Mouse (Mus musculus): Measurements from ENCODE around the gene Hmg20a. TPM values are rescaled to one million over a fixed set of nuclear protein-coding genes. Genes with fewer than 3 reads are reported as not detected.

Hmg20a gene
- polyA plus RNA-seq, 1 experiment from 2014 or later: 95.7 TPM

DNA sequence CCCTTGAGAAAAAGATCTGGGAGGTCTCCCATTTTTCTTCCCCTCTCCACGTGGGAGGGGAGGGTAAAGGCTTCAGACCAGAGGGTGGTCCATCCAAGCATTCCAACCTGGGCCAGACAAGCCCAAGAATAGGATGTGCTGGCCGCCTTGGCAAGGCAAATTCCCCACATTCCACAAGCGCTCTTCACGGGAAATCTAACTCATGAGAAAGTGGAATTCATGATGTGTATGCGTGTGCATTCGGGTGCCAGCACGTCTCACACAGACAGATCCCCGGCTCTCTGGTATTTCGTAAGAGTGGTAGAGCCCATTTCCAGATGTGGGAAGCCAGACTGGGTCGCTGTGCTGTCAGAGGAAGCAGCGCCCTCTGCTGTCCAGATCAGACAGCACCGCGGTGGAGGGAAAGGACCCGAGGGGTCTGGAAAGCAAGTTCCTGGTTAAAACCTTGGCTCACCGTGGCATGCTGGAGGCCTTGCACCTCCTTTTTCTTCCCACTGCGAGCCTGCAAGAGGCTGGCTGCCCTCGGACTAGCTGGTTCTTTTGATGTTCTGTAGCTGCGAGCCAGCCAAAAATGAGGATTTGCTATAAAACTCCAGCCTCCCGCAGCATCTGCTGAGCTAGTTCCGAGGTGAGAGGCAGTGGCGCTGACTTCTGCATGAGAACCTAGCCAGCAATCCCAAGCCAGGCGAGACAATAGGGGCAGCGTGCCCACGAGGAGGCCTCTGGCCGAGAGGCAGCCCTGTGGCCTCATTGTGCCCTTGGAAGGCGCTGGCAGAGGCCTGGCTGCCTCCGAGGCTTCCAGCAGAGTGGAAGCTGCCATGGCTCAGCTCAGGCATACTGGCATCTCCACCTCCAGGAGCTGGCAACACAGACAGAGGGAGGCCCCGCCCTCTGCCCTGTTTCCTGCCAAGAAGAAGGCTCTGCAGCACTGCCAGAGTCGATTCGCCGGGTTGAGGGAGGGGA lies 87.7 kb downstream of the Hmg20a start:
- WGBS: 1% methylated on average over 31 of the region's 31 CpGs
- Histone ChIP-seq H3K27me3 (ENCODE audit: control insufficient read depth, insufficient read depth, low read depth, low read length) (no peaks in the 10 kb centered on the region), H3K4me3 (ENCODE audit: low read depth, low read length) (peak overlapping the region; percentile 32), H3K4me1 (ENCODE audit: control insufficient read depth, insufficient read depth, low read length) (peaks cover 32% of the 10 kb centered on the region), H3K9ac (ENCODE audit: low read depth, low read length) (peak overlapping the region; percentile 69), H3K36me3 (ENCODE audit: control insufficient read depth, insufficient read depth, low read length) (no peaks in the 10 kb centered on the region), H3K27ac (ENCODE audit: low read length) (peak overlapping the region; percentile 95), H3K9me3 (replicated peaks; ENCODE audit: control insufficient read depth, low read length, poor library complexity, severe bottlenecking) (no peaks in the 10 kb centered on the region), H3K4me2 (ENCODE audit: low read length) (peak overlapping the region; percentile 56)
- ATAC-seq: peak; percentile 89

DNA sequence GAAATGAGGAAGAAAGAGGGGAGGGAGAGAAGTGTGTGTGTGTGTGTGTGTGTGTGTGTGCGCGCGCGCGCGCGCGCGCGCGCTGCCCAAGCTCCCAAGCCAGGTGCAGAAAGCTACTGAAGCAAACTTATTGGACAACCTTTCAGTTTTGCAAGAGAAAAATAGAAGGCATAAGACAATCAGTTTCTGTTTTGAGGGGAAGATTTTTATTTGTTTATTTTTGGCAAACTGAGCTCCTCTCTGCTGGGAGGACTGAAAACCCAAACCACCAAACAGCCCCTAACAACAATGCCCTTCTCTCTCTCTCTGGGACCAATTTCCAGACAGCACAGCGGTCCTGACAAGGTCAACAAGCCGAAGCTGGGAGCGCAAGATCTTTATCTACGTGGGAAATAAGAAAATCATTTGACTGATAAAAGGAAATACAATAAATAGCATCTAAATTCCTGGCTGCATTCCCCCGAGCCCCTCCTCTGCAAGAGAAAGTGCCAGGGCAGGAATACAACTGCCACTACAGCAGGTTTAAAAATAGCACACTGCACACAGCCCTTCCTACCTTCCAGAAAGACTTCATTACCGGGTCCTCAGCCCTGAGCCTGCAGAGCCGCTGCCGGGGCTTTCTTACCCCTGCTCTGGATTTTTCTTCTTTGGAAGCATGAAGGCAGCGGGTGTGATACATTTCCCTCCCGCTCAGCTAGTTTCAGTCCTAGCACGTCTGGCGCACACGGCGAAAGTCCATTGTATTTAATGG lies 88.7 kb downstream of the Hmg20a start:
- 4% methylated on average over 21 of the region's 25 CpGs for WGBS
- Histone ChIP-seq H3K36me3 (ENCODE audit: control insufficient read depth, insufficient read depth, low read length) (no peaks in the 10 kb centered on the region), H3K27me3 (ENCODE audit: control insufficient read depth, insufficient read depth, low read depth, low read length) (no peaks in the 10 kb centered on the region), H3K4me2 (ENCODE audit: low read length) (peak overlapping the region; percentile 56), H3K9ac (ENCODE audit: low read depth, low read length) (peak overlapping the region; percentile 69), H3K9me3 (replicated peaks; ENCODE audit: control insufficient read depth, low read length, poor library complexity, severe bottlenecking) (no peaks in the 10 kb centered on the region), H3K27ac (ENCODE audit: low read length) (peak overlapping the region; percentile 95), H3K4me1 (ENCODE audit: control insufficient read depth, insufficient read depth, low read length) (peaks cover 32% of the 10 kb centered on the region), H3K4me3 (ENCODE audit: low read depth, low read length) (peak overlapping the region; percentile 32)
- ATAC-seq: no peak

GRCm38 (mm10) chr9:56507682-56508061 lies 89.3 kb downstream of the Hmg20a start:
- H3K27me3 ChIP-seq (ENCODE audit: control insufficient read depth, insufficient read depth, low read depth, low read length): no peaks in the 10 kb centered on the region
- 51% methylated on average over 4 of the region's 4 CpGs for WGBS
- peaks cover 27% of the 10 kb centered on the region for H3K4me1 ChIP-seq (ENCODE audit: control insufficient read depth, insufficient read depth, low read length)
- no peaks in the 10 kb centered on the region for H3K9me3 ChIP-seq (replicated peaks; ENCODE audit: control insufficient read depth, low read length, poor library complexity, severe bottlenecking)
- H3K4me3 ChIP-seq (ENCODE audit: low read depth, low read length): no peak overlapping the region; the same call in 1 of the 2 replicates
- peak overlapping the region; percentile 56 for H3K4me2 ChIP-seq (ENCODE audit: low read length)
- H3K27ac ChIP-seq (ENCODE audit: low read length): peak overlapping the region; percentile 95
- no peaks in the 10 kb centered on the region for H3K36me3 ChIP-seq (ENCODE audit: control insufficient read depth, insufficient read depth, low read length)
- H3K9ac ChIP-seq (ENCODE audit: low read depth, low read length): peak overlapping the region; percentile 8; the same call in 1 of the 2 replicates
- ATAC-seq: no peak

DNA sequence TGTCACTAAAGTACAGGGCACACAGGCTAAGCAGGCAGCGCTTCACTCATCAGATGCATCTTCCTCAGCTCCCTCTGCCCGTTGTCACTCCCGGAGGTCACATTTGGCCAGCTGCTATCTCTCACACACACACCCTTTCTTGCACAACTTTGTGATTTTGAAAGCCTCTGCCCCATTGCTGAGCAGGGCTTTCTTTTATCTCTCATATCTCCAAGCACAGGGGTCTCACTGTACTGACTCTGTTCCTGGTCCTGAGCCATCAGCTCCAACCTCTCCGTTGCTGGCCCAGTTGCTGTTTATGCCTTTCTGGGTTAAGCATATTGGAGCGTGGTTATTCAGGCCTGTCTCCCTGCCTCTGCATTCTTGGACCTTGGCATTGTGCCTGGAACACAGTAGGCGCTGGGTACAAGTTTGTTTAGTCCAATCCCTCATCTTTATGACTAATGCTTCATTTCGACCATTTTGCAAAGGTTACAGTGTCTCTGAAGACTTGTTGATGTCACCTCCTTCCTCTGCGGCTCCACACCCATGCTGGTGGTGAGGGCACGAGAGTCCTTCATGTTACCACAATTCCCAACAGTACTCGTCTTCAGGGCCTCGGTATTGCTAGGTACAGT lies 90.5 kb downstream of the Hmg20a start:
- no peak overlapping the region for H3K27ac ChIP-seq (ENCODE audit: low read length)
- no peaks in the 10 kb centered on the region for H3K36me3 ChIP-seq (ENCODE audit: control insufficient read depth, insufficient read depth, low read length)
- no peak overlapping the region for H3K4me2 ChIP-seq (ENCODE audit: low read length)
- no peak overlapping the region for H3K9ac ChIP-seq (ENCODE audit: low read depth, low read length)
- H3K9me3 ChIP-seq (replicated peaks; ENCODE audit: control insufficient read depth, low read length, poor library complexity, severe bottlenecking): no peaks in the 10 kb centered on the region
- peaks cover 22% of the 10 kb centered on the region for H3K4me1 ChIP-seq (ENCODE audit: control insufficient read depth, insufficient read depth, low read length)
- no peaks in the 10 kb centered on the region for H3K27me3 ChIP-seq (ENCODE audit: control insufficient read depth, insufficient read depth, low read depth, low read length)
- WGBS: 77% methylated on average over 11 of the region's 11 CpGs
- H3K4me3 ChIP-seq (ENCODE audit: low read depth, low read length): no peak overlapping the region
- ATAC-seq: no peak

- H3K36me3 ChIP-seq (ENCODE audit: control insufficient read depth, insufficient read depth, low read length): no peaks in the 10 kb centered on the region
- H3K9ac ChIP-seq (ENCODE audit: low read depth, low read length): no peak overlapping the region
- ATAC-seq: no peak
- no peaks in the 10 kb centered on the region for H3K9me3 ChIP-seq (replicated peaks; ENCODE audit: control insufficient read depth, low read length, poor library complexity, severe bottlenecking)
- no peak overlapping the region for H3K4me2 ChIP-seq (ENCODE audit: low read length)
- H3K27ac ChIP-seq (ENCODE audit: low read length): no peak overlapping the region
- no peaks in the 10 kb centered on the region for H3K27me3 ChIP-seq (ENCODE audit: control insufficient read depth, insufficient read depth, low read depth, low read length)
- 92% methylated on average over 2 of the region's 2 CpGs for WGBS
- no peak overlapping the region for H3K4me3 ChIP-seq (ENCODE audit: low read depth, low read length)
- peaks cover 17% of the 10 kb centered on the region for H3K4me1 ChIP-seq (ENCODE audit: control insufficient read depth, insufficient read depth, low read length)
These were observed 91.9 kb downstream of the Hmg20a start for GRCm38 (mm10) chr9:56510281-56510680.

- Histone ChIP-seq H3K4me2 (ENCODE audit: low read length) (no peak overlapping the region), H3K4me1 (ENCODE audit: control insufficient read depth, insufficient read depth, low read length) (peaks cover 9% of the 10 kb centered on the region), H3K9ac (ENCODE audit: low read depth, low read length) (no peak overlapping the region), H3K9me3 (replicated peaks; ENCODE audit: control insufficient read depth, low read length, poor library complexity, severe bottlenecking) (no peaks in the 10 kb centered on the region), H3K27ac (ENCODE audit: low read length) (no peak overlapping the region), H3K27me3 (ENCODE audit: control insufficient read depth, insufficient read depth, low read depth, low read length) (no peaks in the 10 kb centered on the region), H3K4me3 (ENCODE audit: low read depth, low read length) (no peak overlapping the region), H3K36me3 (ENCODE audit: control insufficient read depth, insufficient read depth, low read length) (no peaks in the 10 kb centered on the region)
- no peak for ATAC-seq
- 89% methylated on average over 4 of the region's 4 CpGs for WGBS
These were observed 94.1 kb downstream of the Hmg20a start for GRCm38 (mm10) chr9:56512486-56512885.

- Histone ChIP-seq H3K4me2 (ENCODE audit: low read length) (no peak overlapping the region), H3K36me3 (ENCODE audit: control insufficient read depth, insufficient read depth, low read length) (no peaks in the 10 kb centered on the region), H3K27me3 (ENCODE audit: control insufficient read depth, insufficient read depth, low read depth, low read length) (no peaks in the 10 kb centered on the region), H3K4me1 (ENCODE audit: control insufficient read depth, insufficient read depth, low read length) (peaks cover 4% of the 10 kb centered on the region; the same call in 1 of the 2 replicates), H3K27ac (ENCODE audit: low read length) (no peak overlapping the region), H3K9me3 (replicated peaks; ENCODE audit: control insufficient read depth, low read length, poor library complexity, severe bottlenecking) (no peaks in the 10 kb centered on the region), H3K9ac (ENCODE audit: low read depth, low read length) (no peak overlapping the region), H3K4me3 (ENCODE audit: low read depth, low read length) (no peak overlapping the region)
- ATAC-seq: no peak
- WGBS: 86% methylated on average over 5 of the region's 5 CpGs
These were observed 96.7 kb downstream of the Hmg20a start for GRCm38 (mm10) chr9:56515110-56515509.

DNA sequence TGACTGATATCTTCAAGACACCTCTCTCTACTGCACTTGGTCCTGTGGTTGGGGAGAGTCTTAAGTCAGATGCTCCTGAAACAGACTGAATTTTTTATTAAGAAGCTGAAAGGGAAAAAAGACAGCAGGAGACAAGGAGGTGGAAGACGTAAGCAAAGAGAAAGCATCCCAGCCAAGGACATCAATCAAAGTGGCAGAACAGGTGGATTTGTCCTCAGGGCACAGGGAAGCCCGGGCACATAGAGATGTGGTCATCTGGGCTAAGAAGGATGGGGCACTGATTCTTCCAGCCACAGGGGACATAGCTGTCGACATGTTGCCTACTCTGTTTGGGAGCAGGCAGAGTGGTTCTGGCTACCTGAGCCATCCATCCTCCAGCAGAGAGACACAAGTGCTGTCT lies 97.8 kb downstream of the Hmg20a start:
- H3K4me2 ChIP-seq (ENCODE audit: low read length): no peak overlapping the region
- H3K9ac ChIP-seq (ENCODE audit: low read depth, low read length): no peak overlapping the region
- H3K27me3 ChIP-seq (ENCODE audit: control insufficient read depth, insufficient read depth, low read depth, low read length): no peaks in the 10 kb centered on the region
- H3K9me3 ChIP-seq (replicated peaks; ENCODE audit: control insufficient read depth, low read length, poor library complexity, severe bottlenecking): no peaks in the 10 kb centered on the region
- no peaks in the 10 kb centered on the region for H3K36me3 ChIP-seq (ENCODE audit: control insufficient read depth, insufficient read depth, low read length)
- ATAC-seq: no peak
- H3K27ac ChIP-seq (ENCODE audit: low read length): no peak overlapping the region
- H3K4me3 ChIP-seq (ENCODE audit: low read depth, low read length): no peak overlapping the region
- H3K4me1 ChIP-seq (ENCODE audit: control insufficient read depth, insufficient read depth, low read length): peaks cover 4% of the 10 kb centered on the region; the same call in 1 of the 2 replicates
- 57% methylated on average over 3 of the region's 3 CpGs for WGBS

All from midbrain, embryonic 16.5 days (tissue).